Mouse (Mus musculus): ENCODE data around the gene Sar1b.

DNA sequence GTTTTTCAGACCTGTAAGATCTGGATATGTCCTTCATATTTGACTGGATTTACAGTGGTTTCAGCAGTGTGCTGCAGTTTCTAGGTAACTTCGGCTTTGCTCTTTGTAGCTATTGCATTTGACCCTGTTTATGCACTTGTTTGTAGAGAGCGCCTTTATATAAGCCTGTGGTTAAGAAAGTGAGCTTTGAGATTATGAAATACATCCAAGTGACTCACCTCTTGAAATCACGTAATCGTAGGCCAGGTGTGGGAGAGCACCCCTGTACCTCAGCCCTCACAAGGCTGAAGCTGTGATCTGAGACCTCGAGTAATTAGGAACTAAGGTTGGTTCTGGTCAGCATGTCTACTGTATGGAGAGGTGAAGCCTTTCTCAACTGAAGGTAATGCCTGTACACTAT, 14.0 kb downstream of the Sar1b start:
- TF ChIP-seq E2F4 (IDR thresholded peaks at IDR 0.05; ENCODE audit: borderline replicate concordance, low read depth, low read length) (no peak), POLR2A (IDR thresholded peaks at IDR 0.05; ENCODE audit: control insufficient read depth in 1 of 2, insufficient read depth in 1 of 2, low read depth in 1 of 2, low read length in 2 of 2, poor library complexity in 1 of 2) (no peak), ZC3H11A (IDR thresholded peaks at IDR 0.05; ENCODE audit: low read depth, low read length) (no peak), JUND (IDR thresholded peaks at IDR 0.05; ENCODE audit: low read depth, low read length) (no peak), SMC3 (IDR thresholded peaks at IDR 0.05; ENCODE audit: low read depth, low read length) (no peak), CTCF (IDR thresholded peaks at IDR 0.05 in 2 of 3, conservative IDR thresholded peaks at IDR 0.05 in 1 of 3; ENCODE audit: control insufficient read depth in 1 of 3, insufficient read depth in 1 of 3, low read depth in 2 of 3, low read length in 3 of 3, poor library complexity in 1 of 3, severe bottlenecking in 1 of 3) (no peak), EP300 (IDR thresholded peaks at IDR 0.05; ENCODE audit: low read depth in 1 of 2, low read length in 2 of 2) (no peak), ZKSCAN1 (IDR thresholded peaks at IDR 0.05; ENCODE audit: low read depth, low read length) (no peak), POLR2AphosphoS2 (IDR thresholded peaks at IDR 0.05; ENCODE audit: low read length) (no peak), CHD2 (IDR thresholded peaks at IDR 0.05; ENCODE audit: low read length) (no peak), TAL1 (IDR thresholded peaks at IDR 0.05; ENCODE audit: low read length) (no peak), GATA1 (IDR thresholded peaks at IDR 0.05; ENCODE audit: low read depth, low read length) (no peak), MAZ (IDR thresholded peaks at IDR 0.05; ENCODE audit: low read depth, low read length) (no peak), MAX (IDR thresholded peaks at IDR 0.05; ENCODE audit: low read length) (no peak)

All from MEL (cell line).